Mouse (Mus musculus): ENCODE measurements around the gene Bmi1. TPM values are rescaled to one million over a fixed set of nuclear protein-coding genes. Genes with fewer than 3 reads are reported as not detected.

The Bmi1 gene
- polyA plus RNA-seq, 1 experiment from 2014 or later, result 29.0 TPM

DNA sequence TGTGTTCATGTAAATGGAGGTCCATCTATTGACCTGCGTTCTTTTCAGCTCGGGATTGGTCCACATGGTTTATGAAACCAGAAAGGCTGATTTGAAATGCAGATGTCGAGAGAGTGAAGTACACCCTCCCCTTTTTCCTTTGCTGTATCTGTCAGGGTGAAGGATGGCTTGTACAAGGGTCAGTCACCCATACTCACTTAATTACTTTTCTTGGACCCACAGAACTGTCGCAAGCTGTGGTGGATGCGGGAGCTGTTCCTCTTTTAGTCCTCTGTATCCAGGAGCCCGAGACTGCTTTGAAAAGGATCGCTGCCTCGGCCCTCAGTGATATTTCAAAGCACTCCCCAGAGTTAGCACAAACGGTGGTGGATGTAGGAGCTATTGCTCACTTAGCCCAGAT lies 54.9 kb downstream of the Bmi1 start:
- Histone ChIP-seq H3K4me1 (replicated peaks; ENCODE audit: insufficient read depth, low read length) (no peaks in the 10 kb centered on the region), H3K27me3 (ENCODE audit: insufficient read depth, low read length) (no peaks in the 10 kb centered on the region), H3K9ac (ENCODE audit: low read depth, low read length) (no peak overlapping the region), H3K4me3 (replicated peaks; ENCODE audit: low read depth, low read length) (no peak overlapping the region), H3K4me2 (ENCODE audit: low read length) (no peak overlapping the region; the same call in 1 of the 2 replicates), H3K27ac (no peak overlapping the region), H3K36me3 (ENCODE audit: insufficient read depth, low read length) (no peaks in the 10 kb centered on the region), H3K9me3 (replicated peaks; ENCODE audit: low read length) (no peaks in the 10 kb centered on the region)
- ATAC-seq (replicated peaks; ENCODE audit: low FRiP score, low read depth) (no peak), DNase-seq (ENCODE audit: low spot score) (peak; percentile 61)
- TF ChIP-seq CTCF (IDR thresholded peaks at IDR 0.05; ENCODE audit: low read depth), result no peak
- 15% methylated on average over 9 of the region's 9 CpGs for WGBS

DNA sequence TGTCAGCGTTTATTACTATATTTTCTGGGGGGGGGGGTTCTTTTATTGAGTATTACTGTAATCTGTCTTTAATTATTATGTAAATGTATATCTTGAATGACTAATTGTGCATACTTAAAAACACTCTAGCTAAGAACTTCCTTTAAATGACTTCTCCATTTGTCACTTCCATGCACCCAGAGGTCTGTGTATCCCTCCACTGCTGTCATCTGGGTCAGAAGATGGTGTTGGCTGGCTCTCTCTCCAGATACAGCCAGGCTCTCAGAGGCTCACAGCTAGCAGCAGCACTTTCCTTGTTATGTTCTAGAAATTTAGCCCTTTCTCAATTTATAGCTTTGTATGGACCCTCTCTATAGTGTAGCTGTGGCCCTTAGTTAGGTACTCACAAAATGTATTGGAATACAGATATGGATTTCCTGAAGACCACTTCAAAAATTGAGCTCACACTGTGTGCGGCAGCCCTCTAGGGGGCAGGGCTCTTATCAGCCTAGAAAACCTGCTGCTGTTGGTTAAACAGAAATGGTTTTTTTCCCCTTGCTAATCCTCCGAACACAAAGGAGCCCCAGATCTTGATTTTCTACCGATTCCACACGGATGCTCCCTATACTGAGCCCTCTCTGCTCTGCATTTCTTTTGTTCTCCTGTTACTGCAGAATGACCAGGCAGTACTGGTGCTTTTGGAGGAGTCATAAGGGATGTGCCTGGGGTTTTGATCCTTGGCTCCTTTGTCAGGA lies 57.7 kb downstream of the Bmi1 start:
- no peaks in the 10 kb centered on the region for H3K9me3 ChIP-seq (replicated peaks; ENCODE audit: low read length)
- H3K27me3 ChIP-seq (ENCODE audit: insufficient read depth, low read length), result no peaks in the 10 kb centered on the region
- TF ChIP-seq CTCF (IDR thresholded peaks at IDR 0.05; ENCODE audit: low read depth), result no peak
- no peaks in the 10 kb centered on the region for H3K4me1 ChIP-seq (replicated peaks; ENCODE audit: insufficient read depth, low read length)
- H3K36me3 ChIP-seq (ENCODE audit: insufficient read depth, low read length), result no peaks in the 10 kb centered on the region
- DNase-seq (ENCODE audit: low spot score) (no peak), ATAC-seq (replicated peaks; ENCODE audit: low FRiP score, low read depth) (no peak)
- H3K4me2 ChIP-seq (ENCODE audit: low read length), result no peak overlapping the region
- 49% methylated on average over 5 of the region's 5 CpGs for WGBS
- H3K9ac ChIP-seq (ENCODE audit: low read depth, low read length), result no peak overlapping the region
- no peak overlapping the region for H3K4me3 ChIP-seq (replicated peaks; ENCODE audit: low read depth, low read length)
- no peak overlapping the region for H3K27ac ChIP-seq

Other genes starting within 250 kb of the Bmi1 start
- 281 and 292 TPM in 2 replicates for gene Commd3, start 4.6 kb upstream of the Bmi1 start, polyA plus RNA-seq (2015; fragmentation: Nextera tagmentation; extraction: Ambion mirVana)
- 0.15 and 0.18 TPM in 2 replicates for gene Spag6, start 17.0 kb downstream of the Bmi1 start, polyA plus RNA-seq (2015; fragmentation: Nextera tagmentation; extraction: Ambion mirVana)